Mouse (Mus musculus): Measurements from ENCODE around the gene Unc13d. TPM values are rescaled to one million over a fixed set of nuclear protein-coding genes. Genes with fewer than 3 reads are reported as not detected.
"Not testable (repeated sequence)": the region's sequence is repeated elsewhere in the genome, so short reads cannot be mapped to it uniquely, and the experiment has no call there.

The Unc13d gene
- 7.2 and 8.9 TPM in 2 replicates for polyA plus RNA-seq (2015; fragmentation: Nextera tagmentation; extraction: Ambion mirVana)

DNA sequence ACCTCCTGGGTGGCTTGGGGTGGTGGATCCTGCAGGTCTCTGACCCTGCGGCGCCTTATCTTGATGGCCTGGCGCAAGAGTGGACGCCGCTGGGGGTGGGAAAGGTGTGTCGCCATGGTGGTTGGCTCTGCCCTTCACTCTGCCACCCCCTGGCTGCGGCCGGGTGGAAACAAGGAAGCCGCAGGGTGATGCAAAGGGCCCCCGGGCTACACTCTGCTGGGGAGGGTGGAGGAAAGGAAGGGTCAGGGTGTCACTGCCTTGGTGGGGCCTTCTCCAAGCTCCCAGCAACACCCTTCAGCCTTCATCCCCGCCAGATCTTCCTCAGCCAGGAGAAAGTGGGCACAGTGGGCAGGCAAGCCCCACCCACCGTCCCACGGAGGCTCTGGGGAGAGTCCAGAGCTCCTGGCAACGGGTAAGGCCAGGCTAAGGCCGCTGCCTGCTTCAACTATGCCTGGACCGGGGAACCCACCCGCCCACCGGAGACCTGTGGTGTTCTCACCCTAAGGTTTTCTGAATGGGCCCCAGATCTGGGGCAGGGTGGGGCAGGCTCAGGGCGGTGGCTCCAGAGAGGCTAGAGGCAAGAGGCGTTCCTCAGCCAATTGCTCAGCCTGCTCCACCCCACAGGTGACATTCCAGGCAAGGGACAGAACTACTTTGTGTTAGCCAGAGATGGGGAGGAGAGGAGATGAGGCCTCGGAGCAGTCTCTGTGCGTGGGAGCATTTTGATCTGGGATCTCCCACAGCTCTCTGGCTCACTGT is at the start of gene Unc13d:
Unc13d (minus strand) TSS at position 516 of the 759 bp plus-strand sequence.
- peaks cover 27% of the 10 kb centered on the region for H3K36me3 ChIP-seq (ENCODE audit: control insufficient read depth, insufficient read depth, low read length)
- H3K4me2 ChIP-seq (ENCODE audit: low read depth, low read length), result peak within 1 kb of the TSS; percentile 55
- H3K9ac ChIP-seq (ENCODE audit: low read length), result peak within 1 kb of the TSS; percentile 53
- WGBS, result 39% methylated on average over 22 of the region's 22 CpGs
- no peaks in the 10 kb centered on the region for H3K27me3 ChIP-seq (ENCODE audit: control insufficient read depth, insufficient read depth, low read depth, low read length)
- ATAC-seq (ENCODE audit: low read depth), result peak; percentile 73
- peak within 1 kb of the TSS; percentile 32 for H3K4me3 ChIP-seq (ENCODE audit: low read length)
- H3K4me1 ChIP-seq (replicated peaks; ENCODE audit: control insufficient read depth, insufficient read depth, low read length), result peaks cover 19% of the 10 kb centered on the region
- peak within 1 kb of the TSS; percentile 89 for H3K27ac ChIP-seq (ENCODE audit: low read length)
- no peaks in the 10 kb centered on the region for H3K9me3 ChIP-seq (ENCODE audit: control insufficient read depth, low read length)

DNA sequence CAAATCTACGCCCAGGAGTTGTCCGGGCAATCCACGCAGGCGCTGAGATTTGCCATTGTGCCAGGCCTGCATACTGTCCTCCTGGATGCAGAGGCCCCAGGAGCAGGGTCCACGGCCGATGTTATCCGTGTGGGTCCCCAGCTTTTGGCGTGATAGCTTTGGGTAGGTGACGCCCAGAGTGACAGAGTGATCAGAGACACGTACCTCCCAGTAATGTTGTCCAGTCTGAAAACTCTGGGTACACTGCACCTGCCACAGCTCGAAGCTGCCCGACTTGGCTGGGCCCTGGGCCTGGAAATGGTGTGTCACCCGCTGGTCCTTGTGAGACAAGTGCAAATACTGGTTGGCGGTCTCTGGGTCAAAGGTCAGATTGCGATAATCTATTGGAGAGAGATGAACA is 48.5 kb upstream of the Unc13d start:
- H3K27me3 ChIP-seq (ENCODE audit: control insufficient read depth, insufficient read depth, low read depth, low read length), result no peaks in the 10 kb centered on the region
- no peak overlapping the region for H3K9ac ChIP-seq (ENCODE audit: low read length)
- H3K4me3 ChIP-seq (ENCODE audit: low read length), result no peak overlapping the region
- no peak overlapping the region for H3K4me2 ChIP-seq (ENCODE audit: low read depth, low read length)
- H3K27ac ChIP-seq (ENCODE audit: low read length), result no peak overlapping the region
- 88% methylated on average over 15 of the region's 15 CpGs for WGBS
- H3K36me3 ChIP-seq (ENCODE audit: control insufficient read depth, insufficient read depth, low read length), result peaks cover 18% of the 10 kb centered on the region
- H3K9me3 ChIP-seq (ENCODE audit: control insufficient read depth, low read length), result 0 out of 2 replicates have a peak, but pooled peaks cover 2% of the 10 kb centered on the region
- no peak for ATAC-seq (ENCODE audit: low read depth)
- H3K4me1 ChIP-seq (replicated peaks; ENCODE audit: control insufficient read depth, insufficient read depth, low read length), result peaks cover 19% of the 10 kb centered on the region

- not testable (repeated sequence) for H3K27me3 ChIP-seq (ENCODE audit: control insufficient read depth, insufficient read depth, low read depth, low read length); ATAC-seq (ENCODE audit: low read depth); H3K27ac ChIP-seq (ENCODE audit: low read length); H3K4me1 ChIP-seq (replicated peaks; ENCODE audit: control insufficient read depth, insufficient read depth, low read length); H3K9ac ChIP-seq (ENCODE audit: low read length); H3K4me3 ChIP-seq (ENCODE audit: low read length); H3K4me2 ChIP-seq (ENCODE audit: low read depth, low read length); H3K9me3 ChIP-seq (ENCODE audit: control insufficient read depth, low read length)
- WGBS, result 96% methylated on average over 8 of the region's 8 CpGs
- peaks cover 18% of the 10 kb centered on the region for H3K36me3 ChIP-seq (ENCODE audit: control insufficient read depth, insufficient read depth, low read length)
Measured at GRCm38 (mm10) chr11:116121731-116122245, 44.0 kb upstream of the Unc13d start.

GRCm38 (mm10) chr11:116117819-116118218 is 40.1 kb upstream of the Unc13d start:
- H3K9me3 ChIP-seq (ENCODE audit: control insufficient read depth, low read length), result no peaks in the 10 kb centered on the region
- ATAC-seq (ENCODE audit: low read depth), result no peak

GRCm38 (mm10) chr11:116117241-116117640 is 39.5 kb upstream of the Unc13d start:
- no peak overlapping the region for H3K27ac ChIP-seq (ENCODE audit: low read length)
- ATAC-seq (ENCODE audit: low read depth), result no peak
- no peak overlapping the region for H3K4me2 ChIP-seq (ENCODE audit: low read depth, low read length)
- peaks cover 2% of the 10 kb centered on the region; the same call in 1 of the 2 replicates for H3K36me3 ChIP-seq (ENCODE audit: control insufficient read depth, insufficient read depth, low read length)
- no peak overlapping the region for H3K9ac ChIP-seq (ENCODE audit: low read length)
- no peak overlapping the region for H3K4me3 ChIP-seq (ENCODE audit: low read length)
- no peaks in the 10 kb centered on the region for H3K27me3 ChIP-seq (ENCODE audit: control insufficient read depth, insufficient read depth, low read depth, low read length)
- WGBS, result 74% methylated on average over 12 of the region's 12 CpGs
- no peaks in the 10 kb centered on the region for H3K9me3 ChIP-seq (ENCODE audit: control insufficient read depth, low read length)
- H3K4me1 ChIP-seq (replicated peaks; ENCODE audit: control insufficient read depth, insufficient read depth, low read length), result no peaks in the 10 kb centered on the region

More at GRCm38 (mm10) chr11:116117819-116118218, 40.1 kb upstream of the Unc13d start:
- no peak overlapping the region for H3K4me3 ChIP-seq (ENCODE audit: low read length)
- no peak overlapping the region for H3K27ac ChIP-seq (ENCODE audit: low read length)
- no peaks in the 10 kb centered on the region for H3K4me1 ChIP-seq (replicated peaks; ENCODE audit: control insufficient read depth, insufficient read depth, low read length)
- no peak overlapping the region for H3K4me2 ChIP-seq (ENCODE audit: low read depth, low read length)
- H3K27me3 ChIP-seq (ENCODE audit: control insufficient read depth, insufficient read depth, low read depth, low read length), result no peaks in the 10 kb centered on the region
- no peak overlapping the region for H3K9ac ChIP-seq (ENCODE audit: low read length)
- peaks cover 6% of the 10 kb centered on the region for H3K36me3 ChIP-seq (ENCODE audit: control insufficient read depth, insufficient read depth, low read length)

GRCm38 (mm10) chr11:116111611-116112203 is 33.9 kb upstream of the Unc13d start:
- ATAC-seq (ENCODE audit: low read depth), result no peak

GRCm38 (mm10) chr11:116111067-116111466 is 33.3 kb upstream of the Unc13d start:
- H3K9me3 ChIP-seq (ENCODE audit: control insufficient read depth, low read length), result no peaks in the 10 kb centered on the region
- ATAC-seq (ENCODE audit: low read depth), result no peak
- H3K36me3 ChIP-seq (ENCODE audit: control insufficient read depth, insufficient read depth, low read length), result no peaks in the 10 kb centered on the region
- H3K9ac ChIP-seq (ENCODE audit: low read length), result no peak overlapping the region
- peaks cover 44% of the 10 kb centered on the region for H3K4me1 ChIP-seq (replicated peaks; ENCODE audit: control insufficient read depth, insufficient read depth, low read length)
- peaks cover 34% of the 10 kb centered on the region for H3K27me3 ChIP-seq (ENCODE audit: control insufficient read depth, insufficient read depth, low read depth, low read length)
- no peak overlapping the region for H3K4me3 ChIP-seq (ENCODE audit: low read length)
- no peak overlapping the region for H3K27ac ChIP-seq (ENCODE audit: low read length)
- WGBS, result 81% methylated on average over 4 of the region's 4 CpGs
- H3K4me2 ChIP-seq (ENCODE audit: low read depth, low read length), result no peak overlapping the region

More at GRCm38 (mm10) chr11:116111611-116112203, 33.9 kb upstream of the Unc13d start:
- H3K27ac ChIP-seq (ENCODE audit: low read length), result no peak overlapping the region
- H3K9ac ChIP-seq (ENCODE audit: low read length), result no peak overlapping the region
- WGBS, result 84% methylated on average over 19 of the region's 19 CpGs
- no peak overlapping the region for H3K4me3 ChIP-seq (ENCODE audit: low read length)
- H3K36me3 ChIP-seq (ENCODE audit: control insufficient read depth, insufficient read depth, low read length), result no peaks in the 10 kb centered on the region
- H3K4me1 ChIP-seq (replicated peaks; ENCODE audit: control insufficient read depth, insufficient read depth, low read length), result peaks cover 37% of the 10 kb centered on the region
- no peaks in the 10 kb centered on the region for H3K9me3 ChIP-seq (ENCODE audit: control insufficient read depth, low read length)
- peaks cover 34% of the 10 kb centered on the region for H3K27me3 ChIP-seq (ENCODE audit: control insufficient read depth, insufficient read depth, low read depth, low read length)
- no peak overlapping the region for H3K4me2 ChIP-seq (ENCODE audit: low read depth, low read length)

GRCm38 (mm10) chr11:116110540-116110939 is 32.8 kb upstream of the Unc13d start:
- Histone ChIP-seq H3K9ac (ENCODE audit: low read length) (peak overlapping the region; percentile 77), H3K9me3 (ENCODE audit: control insufficient read depth, low read length) (no peaks in the 10 kb centered on the region), H3K4me1 (replicated peaks; ENCODE audit: control insufficient read depth, insufficient read depth, low read length) (peaks cover 47% of the 10 kb centered on the region), H3K27me3 (ENCODE audit: control insufficient read depth, insufficient read depth, low read depth, low read length) (peaks cover 34% of the 10 kb centered on the region), H3K4me3 (ENCODE audit: low read length) (peak overlapping the region; percentile 64), H3K4me2 (ENCODE audit: low read depth, low read length) (peak overlapping the region; percentile 71), H3K36me3 (ENCODE audit: control insufficient read depth, insufficient read depth, low read length) (no peaks in the 10 kb centered on the region), H3K27ac (ENCODE audit: low read length) (peak overlapping the region; percentile 65)
- peak; percentile 21 for ATAC-seq (ENCODE audit: low read depth)
- 13% methylated on average over 10 of the region's 10 CpGs for WGBS

- peak overlapping the region; percentile 77 for H3K9ac ChIP-seq (ENCODE audit: low read length)
- peak overlapping the region; percentile 65 for H3K27ac ChIP-seq (ENCODE audit: low read length)
- H3K36me3 ChIP-seq (ENCODE audit: control insufficient read depth, insufficient read depth, low read length), result no peaks in the 10 kb centered on the region
- H3K4me1 ChIP-seq (replicated peaks; ENCODE audit: control insufficient read depth, insufficient read depth, low read length), result peaks cover 47% of the 10 kb centered on the region
- peaks cover 34% of the 10 kb centered on the region for H3K27me3 ChIP-seq (ENCODE audit: control insufficient read depth, insufficient read depth, low read depth, low read length)
- peak; percentile 87 for ATAC-seq (ENCODE audit: low read depth)
- H3K4me3 ChIP-seq (ENCODE audit: low read length), result peak overlapping the region; percentile 64
- no peaks in the 10 kb centered on the region for H3K9me3 ChIP-seq (ENCODE audit: control insufficient read depth, low read length)
- peak overlapping the region; percentile 71 for H3K4me2 ChIP-seq (ENCODE audit: low read depth, low read length)
- under 1% methylated on average over 32 of the region's 35 CpGs for WGBS
Measured at GRCm38 (mm10) chr11:116110131-116110530, 32.4 kb upstream of the Unc13d start.

Measured in lung, embryonic 16.5 days (tissue).